Mouse (Mus musculus): Measurements from ENCODE around the gene Efs. TPM values are rescaled to one million over a fixed set of nuclear protein-coding genes. Genes with fewer than 3 reads are reported as not detected.

The Efs gene
- polyA plus RNA-seq, 1 experiment = 48.3 TPM

DNA sequence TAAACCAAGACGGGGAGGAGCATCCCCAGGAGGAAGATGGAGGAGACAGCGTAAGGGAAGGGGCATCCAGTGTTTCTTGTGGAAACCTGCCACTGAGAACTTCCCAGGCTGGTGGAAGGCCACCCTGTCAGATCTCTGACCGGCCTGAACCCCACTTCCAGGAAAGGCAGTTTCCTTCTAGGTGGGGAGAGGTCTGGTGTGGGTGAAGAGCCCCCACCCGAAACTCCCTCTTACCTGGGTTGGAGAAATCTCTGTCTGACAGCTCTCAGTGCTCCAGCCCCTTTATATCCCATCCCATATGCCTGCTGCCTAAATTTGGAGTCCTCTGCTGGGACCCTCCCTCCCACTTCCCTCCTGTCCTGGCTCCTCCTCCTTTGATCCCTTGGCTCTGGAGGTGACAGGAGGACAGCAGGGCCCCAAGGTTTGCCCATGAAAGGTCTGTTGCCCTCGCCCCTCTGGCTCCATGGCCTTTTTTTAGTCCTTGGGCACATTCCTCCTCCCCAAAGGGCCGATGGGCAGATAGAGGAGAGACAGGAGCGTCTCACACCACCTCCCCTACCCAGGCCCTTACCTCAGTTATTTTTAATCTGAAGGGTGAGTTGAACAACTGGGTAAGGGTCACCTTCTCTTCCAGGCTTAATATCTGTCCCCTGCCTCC, 40.5 kb upstream of the Efs start, which contains the start of gene Myh6:
TSS of gene Myh6 (minus strand) at position 608 of the 658 bp plus-strand sequence.
- Histone ChIP-seq H3K9me3 (replicated peaks; ENCODE audit: control insufficient read depth, insufficient read depth, low read length, poor library complexity, severe bottlenecking) (no peaks in the 10 kb centered on the region), H3K9ac (ENCODE audit: low read depth, poor library complexity, severe bottlenecking) (no peak within 1 kb of the TSS), H3K36me3 (ENCODE audit: control insufficient read depth, insufficient read depth, low read length, poor library complexity, severe bottlenecking) (no peaks in the 10 kb centered on the region), H3K4me3 (ENCODE audit: low read depth, low read length) (no peak within 1 kb of the TSS), H3K27me3 (ENCODE audit: control insufficient read depth, insufficient read depth, low read length, poor library complexity, severe bottlenecking) (no peaks in the 10 kb centered on the region), H3K27ac (ENCODE audit: insufficient read depth, low read length) (no peak within 1 kb of the TSS), H3K4me1 (ENCODE audit: control insufficient read depth, insufficient read depth, low read length) (no peaks in the 10 kb centered on the region)
- TF ChIP-seq EP300 (IDR thresholded peaks at IDR 0.05; ENCODE audit: insufficient read depth, low read depth, low read length) (no peak), CTCF (IDR thresholded peaks at IDR 0.05; ENCODE audit: low read depth, low read length) (no peak), POLR2A (IDR thresholded peaks at IDR 0.05; ENCODE audit: insufficient read depth, low read length) (no peak)

DNA sequence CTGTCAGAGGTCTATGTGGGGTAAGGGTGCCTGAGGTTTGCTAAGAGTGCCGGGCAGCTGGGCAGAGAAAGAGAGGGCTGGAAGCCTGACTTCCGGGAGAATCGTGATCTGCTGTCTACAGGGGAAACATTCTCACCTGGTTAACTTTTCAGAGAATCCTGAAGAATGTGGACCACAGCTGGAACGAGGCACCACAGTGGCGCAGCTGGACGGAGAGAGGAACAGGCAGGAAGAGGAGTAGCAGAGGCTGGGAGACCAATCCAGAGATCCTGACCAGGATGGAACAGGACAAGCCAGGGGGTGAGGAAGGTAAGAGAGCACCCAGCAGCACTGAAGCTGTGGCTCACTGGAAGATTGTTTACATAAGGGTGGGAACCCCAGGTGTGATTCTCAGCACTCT, 39.7 kb upstream of the Efs start:
- Histone ChIP-seq H3K27me3 (ENCODE audit: control insufficient read depth, insufficient read depth, low read length, poor library complexity, severe bottlenecking) (no peaks in the 10 kb centered on the region), H3K27ac (ENCODE audit: insufficient read depth, low read length) (no peak overlapping the region), H3K9ac (ENCODE audit: low read depth, poor library complexity, severe bottlenecking) (no peak overlapping the region), H3K9me3 (replicated peaks; ENCODE audit: control insufficient read depth, insufficient read depth, low read length, poor library complexity, severe bottlenecking) (no peaks in the 10 kb centered on the region), H3K4me1 (ENCODE audit: control insufficient read depth, insufficient read depth, low read length) (no peaks in the 10 kb centered on the region), H3K4me3 (ENCODE audit: low read depth, low read length) (no peak overlapping the region), H3K36me3 (ENCODE audit: control insufficient read depth, insufficient read depth, low read length, poor library complexity, severe bottlenecking) (no peaks in the 10 kb centered on the region)
- TF ChIP-seq EP300 (IDR thresholded peaks at IDR 0.05; ENCODE audit: insufficient read depth, low read depth, low read length) (no peak), POLR2A (IDR thresholded peaks at IDR 0.05; ENCODE audit: insufficient read depth, low read length) (no peak), CTCF (IDR thresholded peaks at IDR 0.05; ENCODE audit: low read depth, low read length) (no peak)

- no peak overlapping the region for H3K9ac ChIP-seq (ENCODE audit: low read depth, poor library complexity, severe bottlenecking)
- H3K27me3 ChIP-seq (ENCODE audit: control insufficient read depth, insufficient read depth, low read length, poor library complexity, severe bottlenecking) = no peaks in the 10 kb centered on the region
- H3K36me3 ChIP-seq (ENCODE audit: control insufficient read depth, insufficient read depth, low read length, poor library complexity, severe bottlenecking) = no peaks in the 10 kb centered on the region
- TF ChIP-seq EP300 (IDR thresholded peaks at IDR 0.05; ENCODE audit: insufficient read depth, low read depth, low read length) (no peak), POLR2A (IDR thresholded peaks at IDR 0.05; ENCODE audit: insufficient read depth, low read length) (no peak)
- no peak overlapping the region for H3K4me3 ChIP-seq (ENCODE audit: low read depth, low read length)
- H3K27ac ChIP-seq (ENCODE audit: insufficient read depth, low read length) = no peak overlapping the region
- no peaks in the 10 kb centered on the region for H3K9me3 ChIP-seq (replicated peaks; ENCODE audit: control insufficient read depth, insufficient read depth, low read length, poor library complexity, severe bottlenecking)
- H3K4me1 ChIP-seq (ENCODE audit: control insufficient read depth, insufficient read depth, low read length) = no peaks in the 10 kb centered on the region
Observed at GRCm38 (mm10) chr14:54965044-54965443, 39.1 kb upstream of the Efs start.

- H3K4me1 ChIP-seq (ENCODE audit: control insufficient read depth, insufficient read depth, low read length) = no peaks in the 10 kb centered on the region
- no peak overlapping the region for H3K4me3 ChIP-seq (ENCODE audit: low read depth, low read length)
- no peak overlapping the region for H3K9ac ChIP-seq (ENCODE audit: low read depth, poor library complexity, severe bottlenecking)
- no peaks in the 10 kb centered on the region for H3K36me3 ChIP-seq (ENCODE audit: control insufficient read depth, insufficient read depth, low read length, poor library complexity, severe bottlenecking)
- H3K27me3 ChIP-seq (ENCODE audit: control insufficient read depth, insufficient read depth, low read length, poor library complexity, severe bottlenecking) = no peaks in the 10 kb centered on the region
- TF ChIP-seq EP300 (IDR thresholded peaks at IDR 0.05; ENCODE audit: insufficient read depth, low read depth, low read length) = no peak
- TF ChIP-seq CTCF (IDR thresholded peaks at IDR 0.05; ENCODE audit: low read depth, low read length) = no peak
- TF ChIP-seq POLR2A (IDR thresholded peaks at IDR 0.05; ENCODE audit: insufficient read depth, low read length) = no peak
- H3K9me3 ChIP-seq (replicated peaks; ENCODE audit: control insufficient read depth, insufficient read depth, low read length, poor library complexity, severe bottlenecking) = no peaks in the 10 kb centered on the region
- no peak overlapping the region for H3K27ac ChIP-seq (ENCODE audit: insufficient read depth, low read length)
Observed at GRCm38 (mm10) chr14:54963727-54964126, 37.8 kb upstream of the Efs start.

DNA sequence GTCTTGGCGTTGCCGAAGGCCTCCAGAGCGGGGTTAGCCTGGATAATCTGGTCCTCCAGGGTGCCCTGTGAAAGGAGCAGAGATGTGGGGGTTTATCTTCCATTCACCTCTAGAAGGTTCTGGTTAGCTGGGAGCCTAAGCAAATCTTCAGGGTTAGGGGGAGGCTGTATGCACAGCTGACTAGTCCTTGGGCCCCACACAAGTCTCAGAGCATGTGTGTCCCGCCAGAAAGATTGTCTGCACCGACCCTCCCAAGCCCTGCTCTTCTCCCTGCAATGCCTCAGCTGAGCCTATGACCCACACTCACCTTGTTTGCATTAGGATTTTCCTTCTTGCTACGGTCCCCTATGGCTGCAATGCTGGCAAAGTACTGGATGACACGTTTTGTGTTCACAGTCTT, 36.8 kb upstream of the Efs start:
- Histone ChIP-seq H3K9ac (ENCODE audit: low read depth, poor library complexity, severe bottlenecking) (no peak overlapping the region), H3K27ac (ENCODE audit: insufficient read depth, low read length) (no peak overlapping the region), H3K27me3 (ENCODE audit: control insufficient read depth, insufficient read depth, low read length, poor library complexity, severe bottlenecking) (no peaks in the 10 kb centered on the region), H3K9me3 (replicated peaks; ENCODE audit: control insufficient read depth, insufficient read depth, low read length, poor library complexity, severe bottlenecking) (no peaks in the 10 kb centered on the region), H3K4me1 (ENCODE audit: control insufficient read depth, insufficient read depth, low read length) (no peaks in the 10 kb centered on the region), H3K36me3 (ENCODE audit: control insufficient read depth, insufficient read depth, low read length, poor library complexity, severe bottlenecking) (no peaks in the 10 kb centered on the region), H3K4me3 (ENCODE audit: low read depth, low read length) (no peak overlapping the region)
- no peak for TF ChIP-seq POLR2A (IDR thresholded peaks at IDR 0.05; ENCODE audit: insufficient read depth, low read length)
- TF ChIP-seq EP300 (IDR thresholded peaks at IDR 0.05; ENCODE audit: insufficient read depth, low read depth, low read length) = no peak
- no peak for TF ChIP-seq CTCF (IDR thresholded peaks at IDR 0.05; ENCODE audit: low read depth, low read length)

- TF ChIP-seq EP300 (IDR thresholded peaks at IDR 0.05; ENCODE audit: insufficient read depth, low read depth, low read length) (no peak), CTCF (IDR thresholded peaks at IDR 0.05; ENCODE audit: low read depth, low read length) (no peak), POLR2A (IDR thresholded peaks at IDR 0.05; ENCODE audit: insufficient read depth, low read length) (no peak)
- Histone ChIP-seq H3K27me3 (ENCODE audit: control insufficient read depth, insufficient read depth, low read length, poor library complexity, severe bottlenecking) (no peaks in the 10 kb centered on the region), H3K4me1 (ENCODE audit: control insufficient read depth, insufficient read depth, low read length) (no peaks in the 10 kb centered on the region), H3K27ac (ENCODE audit: insufficient read depth, low read length) (no peak overlapping the region), H3K9me3 (replicated peaks; ENCODE audit: control insufficient read depth, insufficient read depth, low read length, poor library complexity, severe bottlenecking) (no peaks in the 10 kb centered on the region), H3K9ac (ENCODE audit: low read depth, poor library complexity, severe bottlenecking) (no peak overlapping the region), H3K4me3 (ENCODE audit: low read depth, low read length) (no peak overlapping the region), H3K36me3 (ENCODE audit: control insufficient read depth, insufficient read depth, low read length, poor library complexity, severe bottlenecking) (no peaks in the 10 kb centered on the region)
Observed at GRCm38 (mm10) chr14:54961487-54961886, 35.6 kb upstream of the Efs start.
